Mouse (Mus musculus): ENCODE data around the gene Bok.

DNA sequence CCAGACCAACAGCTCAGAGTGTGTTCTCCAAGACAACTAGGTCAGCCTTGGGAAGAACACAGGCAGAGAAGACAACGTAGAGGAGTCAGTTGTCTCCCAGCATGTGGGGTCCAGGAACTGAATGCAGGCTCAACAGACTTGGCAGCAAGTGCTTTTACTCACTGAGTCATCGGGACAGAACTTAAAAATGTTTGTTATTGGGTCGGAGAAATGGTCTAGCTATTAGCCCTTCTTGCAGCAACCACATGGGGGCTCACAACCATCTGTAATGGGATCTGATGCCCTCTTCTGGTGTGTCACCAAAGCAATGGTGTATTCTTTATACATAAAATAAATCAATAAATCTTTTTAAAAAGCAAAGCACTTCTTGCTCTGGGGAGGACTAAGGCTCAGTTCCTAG lies 40.7 kb downstream of the Bok start:
- TF ChIP-seq CTCF (IDR thresholded peaks at IDR 0.05; ENCODE audit: borderline replicate concordance, insufficient read depth, low read depth, low read length) (no peak), POLR2A (IDR thresholded peaks at IDR 0.05; ENCODE audit: borderline replicate concordance, insufficient read depth, low read length) (no peak)

Measured in cerebellum, adult 2 months (tissue).